Mouse (Mus musculus) midbrain, embryonic 11.5 days (tissue): ENCODE measurements around the gene Dnase2b. TPM values are rescaled to one million over a fixed set of nuclear protein-coding genes. Genes with fewer than 3 reads are reported as not detected.

Source experiments
- ATAC-seq: fragments of 200-750 bp; cut with Nextera tagmentation; 2 replicates; pipeline ENCODE4 v1.8.0; 2017; ENCODE audit warnings: moderate TSS enrichment, moderate library complexity; ENCODE audit not compliant: low FRiP score
- DNase-seq: peaks from one replicate; pipeline ENCODE4 v3.0.0; 2015; ENCODE audit warnings: low spot score; ENCODE audit errors: missing footprints
- H3K27ac ChIP-seq: fragments of 300-500 bp; sonication (generic); 2 replicates; pipeline ENCODE4 v1.5.1; 2014; ENCODE audit warnings: low read depth, low read length
- H3K27me3 ChIP-seq: fragments of 300-500 bp; sonication (generic); 2 replicates; pipeline ENCODE4 v1.6.1; 2014; ENCODE audit warnings: mild to moderate bottlenecking, low read length, moderate library complexity, mixed read lengths; ENCODE audit not compliant: control insufficient read depth, insufficient read depth
- H3K36me3 ChIP-seq: fragments of 300-500 bp; sonication (generic); 2 replicates; pipeline ENCODE4 v1.6.1; 2014; ENCODE audit warnings: mild to moderate bottlenecking, low read length, moderate library complexity, mixed read lengths; ENCODE audit not compliant: control insufficient read depth, insufficient read depth
- H3K4me1 ChIP-seq: fragments of 300-500 bp; sonication (generic); 2 replicates; pipeline ENCODE4 v1.6.1; 2014; ENCODE audit warnings: low read length; ENCODE audit not compliant: control insufficient read depth, insufficient read depth
- H3K4me2 ChIP-seq: fragments of 300-500 bp; sonication (generic); 2 replicates; pipeline ENCODE4 v1.6.1; 2014; ENCODE audit warnings: mild to moderate bottlenecking, moderate library complexity
- H3K4me3 ChIP-seq: fragments of 300-500 bp; sonication (generic); 2 replicates; pipeline ENCODE4 v1.5.1; 2014; ENCODE audit warnings: low read depth, low read length
- H3K9ac ChIP-seq: fragments of 300-500 bp; sonication (generic); 2 replicates; pipeline ENCODE4 v1.6.1; 2014; ENCODE audit warnings: low read length
- H3K9me3 ChIP-seq: fragments of 300-500 bp; sonication (generic); 2 replicates; pipeline ENCODE4 v1.6.1; 2016; ENCODE audit warnings: low read length; ENCODE audit not compliant: control insufficient read depth
- WGBS: fragments of 180-500 bp; shearing (Covaris S2); extraction: QIAGEN DNeasy Blood & Tissue Kit; methylation state at CpG from one replicate; pipeline ENCODE4 v1.1.7; 2014; 5-methylcytosine and 5-hydroxymethylcytosine counted together
- polyA plus RNA-seq: library from polyadenylated mRNA; unstranded; fragments of >200 nt; fragmentation: Nextera tagmentation; extraction: Ambion mirVana; gene quantifications from 2 replicates; pipeline ENCODE4 v1.2.1, GENCODE M21; 2014

The Dnase2b gene
- polyA plus RNA-seq, 1 experiment from 2014 or later: not detected

DNA sequence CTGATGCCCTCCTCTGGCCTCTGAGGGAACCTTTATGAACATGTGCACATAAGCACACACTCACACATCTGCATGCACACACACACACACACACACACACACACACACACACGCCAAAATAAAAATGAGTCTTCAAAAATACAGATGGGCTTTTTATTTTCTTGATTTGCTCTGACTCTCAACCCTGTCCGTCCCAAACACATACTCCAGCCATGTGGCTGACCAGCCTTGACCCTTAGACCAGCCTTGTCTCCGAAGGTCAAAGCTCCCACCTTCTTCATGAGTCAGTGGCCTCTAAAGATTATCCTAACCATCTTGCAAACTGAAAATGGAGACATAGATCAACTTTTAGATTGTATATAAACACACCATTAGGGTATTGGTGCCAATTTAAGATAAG, 45.8 kb downstream of the Dnase2b start:
- Histone ChIP-seq H3K4me1 (peaks cover under 1% of the 10 kb centered on the region; the same call in 1 of the 2 replicates), H3K27ac (no peak overlapping the region), H3K9me3 (no peaks in the 10 kb centered on the region), H3K4me2 (no peak overlapping the region), H3K4me3 (no peak overlapping the region), H3K27me3 (no peaks in the 10 kb centered on the region), H3K36me3 (no peaks in the 10 kb centered on the region), H3K9ac (no peak overlapping the region)
- ATAC-seq: no peak
- 89% methylated on average over 3 of the region's 3 CpGs for WGBS
- DNase-seq: no peak

DNA sequence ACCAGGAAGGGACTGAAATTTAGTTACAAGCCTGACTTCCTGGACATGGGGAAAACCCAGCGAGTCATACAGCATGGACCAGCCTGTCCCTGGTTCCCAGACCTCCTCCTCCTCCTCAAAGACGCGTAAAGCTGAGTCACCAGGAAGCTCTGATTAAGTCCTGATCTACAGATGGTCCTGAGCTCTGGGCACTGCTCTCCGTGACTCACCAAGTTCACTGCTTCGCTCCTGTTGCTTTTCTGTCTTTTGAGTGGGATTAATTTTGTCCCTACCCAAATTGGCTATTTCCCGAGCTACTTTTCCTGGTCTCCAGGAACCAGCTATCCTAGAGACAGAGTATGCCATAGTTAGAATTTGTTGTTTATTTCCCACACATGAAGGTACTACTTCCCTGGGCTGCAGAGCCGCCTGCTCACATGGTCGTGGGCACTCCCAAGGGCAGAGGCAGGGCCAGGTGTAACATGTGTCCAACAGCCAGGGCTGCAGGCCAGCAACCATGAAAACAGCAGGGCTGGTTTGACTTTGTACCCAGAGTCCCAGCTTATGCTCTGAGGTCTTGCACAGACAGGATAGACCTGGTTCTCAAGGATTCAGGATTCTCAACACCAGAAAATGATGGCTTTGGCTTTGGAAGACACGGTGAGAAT, 47.4 kb downstream of the Dnase2b start:
- no peak overlapping the region for H3K4me3 ChIP-seq
- ATAC-seq: no peak
- no peak overlapping the region for H3K27ac ChIP-seq
- no peak for DNase-seq
- no peak overlapping the region for H3K4me2 ChIP-seq
- no peaks in the 10 kb centered on the region for H3K9me3 ChIP-seq
- H3K36me3 ChIP-seq: no peaks in the 10 kb centered on the region
- no peaks in the 10 kb centered on the region for H3K27me3 ChIP-seq
- H3K4me1 ChIP-seq: peaks cover 2% of the 10 kb centered on the region; the same call in 1 of the 2 replicates
- H3K9ac ChIP-seq: no peak overlapping the region
- WGBS: 81% methylated on average over 9 of the region's 9 CpGs

- no peak for DNase-seq
- Histone ChIP-seq H3K27ac (no peak overlapping the region), H3K4me3 (no peak overlapping the region), H3K4me1 (peaks cover 2% of the 10 kb centered on the region; the same call in 1 of the 2 replicates), H3K9ac (no peak overlapping the region), H3K36me3 (no peaks in the 10 kb centered on the region), H3K27me3 (no peaks in the 10 kb centered on the region), H3K9me3 (no peaks in the 10 kb centered on the region), H3K4me2 (no peak overlapping the region)
- WGBS: 85% methylated on average over 7 of the region's 7 CpGs
- no peak for ATAC-seq
Measured at GRCm38 (mm10) chr3:146567366-146567765, 48.0 kb downstream of the Dnase2b start.

- DNase-seq: no peak
- H3K27me3 ChIP-seq: no peaks in the 10 kb centered on the region
- no peak overlapping the region for H3K9ac ChIP-seq
- H3K4me3 ChIP-seq: no peak overlapping the region
- no peak overlapping the region for H3K27ac ChIP-seq
- no peak overlapping the region for H3K4me2 ChIP-seq
- no peaks in the 10 kb centered on the region for H3K36me3 ChIP-seq
- ATAC-seq: no peak
- WGBS: 88% methylated on average over 1 of the region's 1 CpGs
- peaks cover 2% of the 10 kb centered on the region; the same call in 1 of the 2 replicates for H3K4me1 ChIP-seq
- H3K9me3 ChIP-seq: no peaks in the 10 kb centered on the region
Measured at GRCm38 (mm10) chr3:146565065-146565411, 50.4 kb downstream of the Dnase2b start.

DNA sequence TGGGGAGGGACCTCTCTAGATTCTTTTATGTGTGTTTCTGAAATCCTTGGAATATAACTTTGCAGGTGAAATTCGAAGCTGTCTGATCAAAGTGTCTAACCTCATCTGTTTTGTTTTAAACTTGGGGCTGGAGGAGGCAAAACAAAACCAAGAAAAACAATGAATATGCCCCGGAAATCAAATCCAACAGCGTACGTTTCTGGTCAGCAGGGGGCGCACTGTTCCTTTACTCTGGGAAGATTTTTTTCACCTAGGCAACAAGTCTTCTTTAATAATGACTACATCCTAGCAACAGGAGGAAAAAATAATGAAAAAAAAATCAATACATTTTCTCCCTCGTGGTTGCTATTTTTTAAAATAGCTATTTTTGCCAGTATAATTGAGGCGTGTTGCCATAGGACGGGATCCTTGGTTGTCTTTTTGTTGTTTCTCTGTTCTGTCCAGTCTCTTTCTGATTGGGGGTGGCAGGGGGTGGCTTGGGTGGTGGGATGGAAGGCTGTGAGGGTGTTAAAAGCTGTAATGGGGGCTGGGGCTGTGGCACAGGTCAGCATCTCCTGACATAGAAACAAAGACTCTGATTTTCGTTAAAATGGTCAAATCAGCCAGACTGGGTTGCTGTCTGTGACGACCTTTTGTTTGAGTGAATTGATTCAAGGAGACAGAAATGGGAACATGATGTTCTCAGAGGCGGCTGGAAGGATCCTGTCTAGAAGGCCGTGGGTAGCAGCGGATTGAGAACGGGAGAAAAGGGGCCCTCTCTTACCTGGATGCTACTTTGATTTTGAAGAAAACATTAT, 50.9 kb downstream of the Dnase2b start:
- Histone ChIP-seq H3K36me3 (no peaks in the 10 kb centered on the region), H3K4me2 (no peak overlapping the region), H3K27me3 (no peaks in the 10 kb centered on the region), H3K4me1 (peaks cover 2% of the 10 kb centered on the region; the same call in 1 of the 2 replicates), H3K27ac (no peak overlapping the region), H3K9ac (no peak overlapping the region), H3K4me3 (no peak overlapping the region), H3K9me3 (no peaks in the 10 kb centered on the region)
- DNase-seq: peak; percentile 99
- peak; percentile 55; the same call in 1 of the 2 replicates for ATAC-seq
- 33% methylated on average over 14 of the region's 14 CpGs for WGBS

GRCm38 (mm10) chr3:146562936-146563335, 52.5 kb downstream of the Dnase2b start:
- no peak for ATAC-seq
- WGBS: 85% methylated on average over 7 of the region's 7 CpGs
- no peaks in the 10 kb centered on the region for H3K36me3 ChIP-seq
- H3K27me3 ChIP-seq: no peaks in the 10 kb centered on the region
- H3K4me1 ChIP-seq: peaks cover 2% of the 10 kb centered on the region; the same call in 1 of the 2 replicates
- H3K4me3 ChIP-seq: no peak overlapping the region
- H3K9ac ChIP-seq: no peak overlapping the region
- H3K27ac ChIP-seq: no peak overlapping the region
- H3K9me3 ChIP-seq: no peaks in the 10 kb centered on the region
- DNase-seq: no peak
- H3K4me2 ChIP-seq: no peak overlapping the region

DNA sequence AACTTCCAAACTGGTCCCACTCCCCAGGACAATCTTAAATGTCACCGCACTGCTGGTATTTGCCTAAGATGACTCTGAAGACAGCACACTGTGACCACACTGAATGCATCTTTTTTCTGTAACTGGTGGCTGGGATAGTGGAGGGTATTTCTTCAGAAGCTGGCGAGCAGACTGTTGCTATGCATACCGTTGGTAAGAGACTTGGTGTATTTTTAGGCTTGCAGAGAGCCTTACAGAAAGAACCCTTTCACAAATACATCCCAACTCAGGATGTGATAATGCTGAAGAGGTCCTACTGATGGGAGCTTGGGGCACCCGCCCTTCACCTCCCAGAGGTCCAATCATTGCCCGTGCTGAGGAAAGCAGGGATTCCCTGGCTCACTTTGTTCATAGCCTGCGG, 57.9 kb downstream of the Dnase2b start:
- WGBS: 88% methylated on average over 6 of the region's 6 CpGs
- DNase-seq: no peak
- no peak overlapping the region for H3K27ac ChIP-seq
- no peaks in the 10 kb centered on the region for H3K27me3 ChIP-seq
- H3K36me3 ChIP-seq: no peaks in the 10 kb centered on the region
- no peak overlapping the region for H3K4me3 ChIP-seq
- no peak for ATAC-seq
- no peaks in the 10 kb centered on the region for H3K9me3 ChIP-seq
- no peaks in the 10 kb centered on the region for H3K4me1 ChIP-seq
- no peak overlapping the region for H3K9ac ChIP-seq
- H3K4me2 ChIP-seq: no peak overlapping the region

GRCm38 (mm10) chr3:146556567-146556966, 58.8 kb downstream of the Dnase2b start:
- Histone ChIP-seq H3K36me3 (no peaks in the 10 kb centered on the region), H3K4me1 (no peaks in the 10 kb centered on the region), H3K9ac (no peak overlapping the region), H3K9me3 (no peaks in the 10 kb centered on the region), H3K4me3 (no peak overlapping the region), H3K4me2 (no peak overlapping the region), H3K27ac (no peak overlapping the region), H3K27me3 (no peaks in the 10 kb centered on the region)
- 62% methylated on average over 1 of the region's 1 CpGs for WGBS
- no peak for DNase-seq
- ATAC-seq: no peak

DNA sequence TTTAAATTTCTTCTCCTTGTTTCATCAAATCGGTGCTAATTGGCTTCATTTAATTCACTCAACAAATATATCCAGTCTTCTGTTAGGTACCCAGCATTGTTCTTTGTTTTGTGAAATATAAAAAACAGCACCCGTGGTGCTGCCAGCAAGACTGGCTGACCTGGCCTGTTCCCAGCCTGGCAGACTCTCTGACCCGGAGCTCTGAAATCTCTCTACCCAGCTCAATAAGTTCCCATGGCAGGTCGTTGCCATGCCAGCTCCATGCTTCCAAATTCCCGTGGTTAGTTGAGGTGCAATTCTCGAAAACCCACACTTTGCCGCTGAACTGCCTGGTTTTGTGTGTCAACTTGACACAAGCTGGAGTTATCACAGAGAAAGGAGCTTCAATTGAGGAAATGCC, 60.6 kb downstream of the Dnase2b start:
- no peak overlapping the region for H3K4me3 ChIP-seq
- no peaks in the 10 kb centered on the region for H3K36me3 ChIP-seq
- no peak overlapping the region for H3K9ac ChIP-seq
- no peak overlapping the region for H3K4me2 ChIP-seq
- no peak for ATAC-seq
- no peaks in the 10 kb centered on the region for H3K27me3 ChIP-seq
- H3K4me1 ChIP-seq: no peaks in the 10 kb centered on the region
- 90% methylated on average over 7 of the region's 7 CpGs for WGBS
- no peaks in the 10 kb centered on the region for H3K9me3 ChIP-seq
- no peak overlapping the region for H3K27ac ChIP-seq
- no peak for DNase-seq
